Mouse (Mus musculus) cerebellum, postnatal 4 days (tissue): ENCODE measurements around the gene Bnipl.
"Not testable (repeated sequence)": the region's sequence is repeated elsewhere in the genome, so short reads cannot be mapped to it uniquely, and the experiment has no call there.

ENCODE experiments used
- DNase-seq, 2 experiments: peaks; one replicate each; pipeline ENCODE4 v3.0.0; 2022; ENCODE audit warnings: low spot score in 2 of 2, mixed read lengths in 1 of 2

Bnipl gene

DNA sequence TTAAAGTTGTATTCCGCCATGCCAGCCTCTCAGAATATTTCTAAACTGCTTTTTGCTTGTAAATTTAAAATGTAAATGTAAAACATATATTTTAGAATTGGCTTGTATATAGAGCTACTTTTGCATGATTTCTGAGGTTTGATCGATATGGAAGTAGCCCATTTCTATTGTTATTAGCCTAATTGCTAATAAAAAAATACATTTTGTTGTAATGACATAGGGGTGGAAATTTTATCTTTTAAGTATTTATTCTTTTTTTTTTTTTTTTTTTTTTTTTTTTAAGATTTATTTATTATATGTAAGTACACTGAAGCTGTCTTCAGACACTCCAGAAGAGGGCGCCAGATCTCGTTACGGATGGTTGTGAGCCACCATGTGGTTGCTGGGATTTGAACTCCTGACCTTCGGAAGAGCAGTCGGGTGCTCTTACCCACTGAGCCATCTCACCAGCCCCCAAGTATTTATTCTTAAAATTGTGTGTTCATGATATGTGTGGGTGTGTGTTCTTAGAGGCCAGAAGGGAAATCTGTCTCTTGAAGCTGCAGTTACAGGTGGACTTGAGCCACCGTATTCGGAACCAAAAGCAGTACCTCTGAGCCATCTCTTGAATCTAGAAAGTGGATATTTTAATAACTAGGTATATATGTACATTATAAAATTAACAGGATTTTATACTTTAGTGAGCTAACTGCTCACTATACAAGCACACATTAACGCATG, 37.9 kb downstream of the Bnipl start:
- DNase-seq, result not testable (repeated sequence)

DNA sequence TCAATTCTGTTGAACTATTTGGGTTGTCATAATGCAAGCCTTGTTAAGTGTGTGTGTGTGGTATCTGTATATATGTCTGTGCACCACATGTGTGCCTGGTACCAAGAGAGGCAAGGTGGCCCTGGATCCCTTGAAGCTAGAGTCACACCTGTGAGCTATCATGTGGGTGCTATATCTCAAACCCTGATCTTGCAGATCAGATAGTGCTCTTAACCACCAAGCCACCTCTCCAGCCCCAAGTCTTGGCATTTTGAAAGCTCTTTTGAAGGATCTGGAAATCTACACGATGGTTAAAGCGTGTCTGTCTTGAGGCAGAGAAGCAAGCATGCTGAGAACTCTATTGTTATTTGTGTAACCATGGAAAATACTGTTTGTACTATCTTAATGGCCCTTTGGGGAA, 40.4 kb downstream of the Bnipl start:
- DNase-seq, result no peak

DNA sequence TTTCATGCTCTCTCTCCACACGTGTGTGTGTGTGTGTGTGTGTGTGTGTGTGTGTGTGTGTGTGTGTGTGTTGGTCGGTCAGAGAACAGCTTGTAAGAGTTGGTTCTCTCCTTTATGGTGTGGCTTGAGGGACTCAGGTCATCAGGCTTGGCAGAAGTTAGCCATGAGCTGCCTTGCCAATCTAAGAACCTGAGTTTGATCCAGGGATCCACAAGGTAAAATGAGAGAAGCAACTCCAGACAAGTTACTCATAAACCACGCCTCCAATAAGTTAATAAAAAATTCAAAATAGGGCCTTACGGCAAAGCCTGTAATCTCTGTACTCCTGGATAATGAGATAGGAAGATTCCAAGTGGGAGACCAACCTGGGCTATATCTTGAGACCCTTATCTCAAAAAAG, 42.7 kb downstream of the Bnipl start:
- DNase-seq, result no peak

DNA sequence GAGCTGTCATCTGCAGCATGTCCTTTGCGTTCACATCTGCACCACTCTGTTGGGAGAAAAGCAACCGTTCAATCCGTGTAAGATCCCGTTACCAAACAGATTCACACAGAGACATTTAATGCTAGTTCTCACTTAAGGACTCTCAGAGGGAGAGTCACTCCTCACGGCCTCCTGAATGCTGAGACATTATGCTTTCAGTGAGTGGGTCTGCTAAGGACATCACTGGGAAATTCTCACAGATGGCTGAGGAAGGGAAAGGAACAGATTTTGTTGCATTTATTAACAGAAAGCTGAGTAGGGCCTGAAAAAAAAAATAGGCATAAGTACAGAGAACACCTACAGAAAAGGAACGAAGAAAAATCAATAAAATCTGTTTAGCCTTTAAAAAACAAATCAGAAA, 47.1 kb downstream of the Bnipl start:
- no peak for DNase-seq

DNA sequence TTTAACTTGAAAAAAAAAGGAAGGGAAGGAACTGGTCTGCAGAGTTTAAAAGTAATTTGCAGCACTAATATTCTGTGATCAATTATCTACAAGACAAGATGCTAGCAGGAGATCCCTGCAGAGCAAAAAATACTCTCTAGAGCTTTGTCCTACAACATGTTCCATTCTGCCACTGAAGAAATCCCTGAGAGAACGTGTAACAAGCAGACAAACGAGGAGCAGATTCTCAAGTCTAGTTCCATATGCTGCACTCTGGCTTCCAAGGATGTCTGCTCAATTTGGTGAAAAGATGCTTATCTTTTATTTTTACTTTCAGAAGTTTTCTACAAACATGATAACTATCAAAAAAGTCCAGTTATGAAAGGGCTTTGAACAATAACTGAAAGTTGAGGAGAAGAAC, 50.4 kb downstream of the Bnipl start:
- DNase-seq, result no peak

DNA sequence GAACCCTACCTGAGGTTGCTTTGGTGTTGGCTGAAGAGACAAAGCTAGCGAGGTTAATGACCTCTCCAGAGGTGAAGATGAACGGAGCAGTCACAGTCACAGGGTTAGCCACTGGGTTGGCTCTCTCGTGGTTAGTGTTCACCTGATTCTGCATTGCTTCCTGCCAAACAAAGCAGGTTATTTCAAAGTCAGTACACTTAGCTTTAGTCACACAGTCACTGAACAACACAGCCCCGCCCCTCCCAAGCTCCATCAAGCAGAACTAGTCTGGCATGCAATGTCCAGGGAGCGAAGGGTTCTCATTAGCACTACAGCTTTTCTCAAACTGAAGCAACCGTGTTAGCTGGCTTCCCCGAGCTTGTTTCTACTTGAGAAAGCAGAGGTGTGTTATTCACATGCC, 50.9 kb downstream of the Bnipl start:
- no peak for DNase-seq

DNA sequence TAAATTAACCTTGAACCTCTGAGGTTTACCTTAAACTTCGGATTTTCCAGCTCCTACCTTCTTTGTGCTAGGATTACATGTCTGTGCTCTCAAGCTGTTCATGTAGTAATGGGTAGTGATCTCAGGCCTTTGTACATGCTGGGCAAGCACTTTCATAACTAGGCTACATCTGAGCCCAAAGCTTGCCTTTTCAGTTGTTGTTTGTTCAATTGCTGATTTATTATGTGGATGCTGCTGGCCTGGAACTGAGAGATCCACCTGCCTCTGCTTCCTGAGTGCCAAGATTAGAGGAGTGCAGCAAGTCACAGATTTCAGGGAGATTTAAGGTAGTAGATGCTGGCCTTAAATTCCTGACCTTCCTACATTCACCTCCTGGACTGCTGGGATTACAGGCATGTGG, 51.9 kb downstream of the Bnipl start:
- no peak for DNase-seq

DNA sequence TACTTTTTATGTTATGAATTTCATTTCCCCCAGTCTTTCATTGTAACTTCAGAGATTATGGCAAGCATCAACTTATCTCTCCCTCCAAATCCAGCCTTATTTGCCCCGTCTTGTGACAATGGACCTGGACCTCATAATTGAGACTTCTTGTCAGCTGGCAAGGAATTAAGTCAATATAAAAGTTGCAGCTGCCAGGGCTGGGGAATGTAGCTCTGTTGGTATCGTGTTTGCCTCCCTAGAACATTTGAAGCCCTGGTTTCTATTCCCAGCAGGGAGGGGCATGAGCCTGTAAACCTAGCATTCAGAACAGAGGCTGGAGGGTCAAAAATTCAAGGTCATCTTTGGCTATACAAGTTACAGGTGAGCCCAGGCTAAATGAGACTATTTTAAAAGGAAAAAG, 55.2 kb downstream of the Bnipl start:
- DNase-seq, result no peak

DNA sequence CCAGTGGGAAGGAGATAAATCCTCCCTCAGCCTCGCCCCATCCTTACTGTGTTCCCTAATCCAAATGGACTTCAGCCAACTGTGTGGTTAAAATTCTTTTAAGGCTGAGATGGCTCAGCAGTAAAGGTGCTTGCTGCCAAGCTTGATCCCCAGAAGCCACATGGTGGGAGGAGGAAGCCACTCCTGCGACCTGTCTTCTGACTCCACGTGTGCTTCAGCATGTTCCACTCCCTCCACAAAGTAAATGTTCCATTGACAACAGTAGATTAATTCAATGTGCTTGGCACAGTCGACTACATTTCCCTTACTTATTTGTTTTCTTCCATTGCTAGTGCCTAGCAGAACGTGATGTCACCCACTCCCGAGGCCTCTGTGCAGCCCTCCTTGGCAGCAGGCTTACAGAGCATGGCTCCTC, 56.3 kb downstream of the Bnipl start:
- no peak for DNase-seq
